Mouse (Mus musculus) frontal cortex, postnatal 36 days (tissue): ENCODE data around the gene Mgat5b.
"Not testable (repeated sequence)": the region's sequence is repeated elsewhere in the genome, so short reads cannot be mapped to it uniquely, and the experiment has no call there.

Source experiments
- DNase-seq, 2 experiments: peaks; one replicate each; pipeline ENCODE4 v3.0.0; 2022; ENCODE audit warnings: low spot score in 2 of 2

Mgat5b gene

GRCm38 (mm10) chr11:116918323-116919185, at the start of gene Mgat5b:
Gene Mgat5b, plus strand, starts transcription at chr11:116918863.
- peak; percentile 90 to 91 for DNase-seq

GRCm38 (mm10) chr11:116869223-116869622, 49.4 kb upstream of the Mgat5b start:
- no peak for DNase-seq

GRCm38 (mm10) chr11:116869641-116870040, 49.0 kb upstream of the Mgat5b start:
- no peak for DNase-seq

GRCm38 (mm10) chr11:116871538-116871937, 47.1 kb upstream of the Mgat5b start:
- DNase-seq = no peak

GRCm38 (mm10) chr11:116873987-116874386, 44.7 kb upstream of the Mgat5b start:
- peak; percentile 45 to 60 for DNase-seq

- DNase-seq = no peak
Observed at GRCm38 (mm10) chr11:116878454-116878853, 40.2 kb upstream of the Mgat5b start.

- DNase-seq = peak; percentile 35 to 45
Observed at GRCm38 (mm10) chr11:116880839-116881238, 37.8 kb upstream of the Mgat5b start.

- peak; percentile 23 to 40 for DNase-seq
Observed at GRCm38 (mm10) chr11:116881440-116881839, 37.2 kb upstream of the Mgat5b start.

- DNase-seq = no peak
Observed at GRCm38 (mm10) chr11:116882446-116882845, 36.2 kb upstream of the Mgat5b start.

GRCm38 (mm10) chr11:116884061-116884460, 34.6 kb upstream of the Mgat5b start:
- no peak for DNase-seq

GRCm38 (mm10) chr11:116885275-116886151, 33.1 kb upstream of the Mgat5b start:
- peak; percentile 80 to 87 for DNase-seq

- no peak for DNase-seq
Observed at GRCm38 (mm10) chr11:116887136-116887535, 31.5 kb upstream of the Mgat5b start.

- DNase-seq = peak in 1 of 2 experiments; percentile 35
Observed at GRCm38 (mm10) chr11:116893532-116894442, 24.9 kb upstream of the Mgat5b start.

- DNase-seq = no peak
Observed at GRCm38 (mm10) chr11:116895402-116895801, 23.3 kb upstream of the Mgat5b start.

- no peak for DNase-seq
Observed at GRCm38 (mm10) chr11:116899247-116899646, 19.4 kb upstream of the Mgat5b start.

GRCm38 (mm10) chr11:116902588-116902987, 16.1 kb upstream of the Mgat5b start:
- DNase-seq = not testable (repeated sequence)

- no peak for DNase-seq
Observed at GRCm38 (mm10) chr11:116905741-116906456, 12.8 kb upstream of the Mgat5b start.

- no peak for DNase-seq
Observed at GRCm38 (mm10) chr11:116913573-116913972, 5.1 kb upstream of the Mgat5b start.

GRCm38 (mm10) chr11:116914267-116914885, 4.3 kb upstream of the Mgat5b start:
- no peak for DNase-seq

GRCm38 (mm10) chr11:116915241-116915640, 3.4 kb upstream of the Mgat5b start:
- DNase-seq = no peak
